Mouse (Mus musculus) CH12.LX (cell line): ENCODE measurements around the gene Gm20388.

Experiments used
- CHD1 ChIP-seq: IDR thresholded peaks from 2 replicates; pipeline ENCODE4 v1.6.1; 2012; ENCODE audit warnings: low read depth, low read length, improper control_type of control experiment, inconsistent platforms
- CTCF ChIP-seq, 2 experiments: IDR thresholded peaks in 1 of 2; conservative IDR thresholded peaks in 1 of 2; 2 replicates each; pipeline ENCODE4 v1.5.1; 2011 to 2012; ENCODE audit warnings: low read depth in 2 of 2, low read length in 2 of 2, improper control_type of control experiment in 1 of 2, inconsistent platforms in 1 of 2, mild to moderate bottlenecking in 1 of 2, moderate library complexity in 1 of 2
- EP300 ChIP-seq: IDR thresholded peaks from 2 replicates; pipeline ENCODE4 v1.6.1; 2011; ENCODE audit warnings: low read length, improper control_type of control experiment
- MYC ChIP-seq: IDR thresholded peaks from 2 replicates; pipeline ENCODE4 v1.6.1; 2011; ENCODE audit warnings: low read depth, mild to moderate bottlenecking, improper control_type of control experiment, low read length
- NELFE ChIP-seq: IDR thresholded peaks from 2 replicates; pipeline ENCODE4 v1.6.1; 2011; ENCODE audit warnings: low read depth, low read length, improper control_type of control experiment
- RCOR1 ChIP-seq: conservative IDR thresholded peaks from 2 replicates; pipeline ENCODE4 v1.6.1; 2012; ENCODE audit warnings: low read depth, mild to moderate bottlenecking, inconsistent platforms, low read length, improper control_type of control experiment
- SIN3A ChIP-seq: IDR thresholded peaks from 2 replicates; pipeline ENCODE4 v1.6.1; 2012; ENCODE audit warnings: low read length, improper control_type of control experiment, inconsistent platforms
- SMC3 ChIP-seq: IDR thresholded peaks from 2 replicates; pipeline ENCODE4 v1.6.1; 2011; ENCODE audit warnings: low read depth, low read length, improper control_type of control experiment
- USF2 ChIP-seq: conservative IDR thresholded peaks from 2 replicates; pipeline ENCODE4 v1.6.1; 2011; ENCODE audit warnings: low read depth, low read length, improper control_type of control experiment

DNA sequence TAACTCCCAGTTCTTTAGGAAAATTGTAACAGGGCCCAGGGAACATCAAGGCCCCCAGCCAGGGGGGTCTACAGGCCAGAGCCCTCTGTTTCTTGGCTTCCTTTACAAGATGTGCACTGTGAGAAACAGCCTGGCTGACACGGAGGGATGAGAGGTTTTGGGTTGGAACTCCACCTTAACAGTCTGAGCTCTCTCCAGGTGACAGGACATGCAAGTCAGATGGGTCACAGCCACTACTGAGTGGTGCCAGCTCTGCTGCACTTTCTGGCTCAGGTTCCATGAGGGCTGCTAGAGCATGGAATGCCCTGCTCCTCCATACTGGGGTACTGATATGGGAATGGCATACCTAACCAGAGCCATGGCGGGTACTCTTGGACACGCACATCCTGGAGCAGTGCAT is 180.4 kb downstream of the Gm20388 start:
- TF ChIP-seq EP300 (no peak), USF2 (no peak), SMC3 (no peak), MYC (no peak), CHD1 (no peak), CTCF (conservative IDR thresholded peaks at IDR 0.05 in 1 of 2, IDR thresholded peaks at IDR 0.05 in 1 of 2; ENCODE audit: low read depth in 2 of 2, low read length in 2 of 2) (no peak), NELFE (no peak), RCOR1 (no peak), SIN3A (no peak)
